Mouse (Mus musculus): ENCODE results near the gene Sin3a.

Sin3a gene

DNA sequence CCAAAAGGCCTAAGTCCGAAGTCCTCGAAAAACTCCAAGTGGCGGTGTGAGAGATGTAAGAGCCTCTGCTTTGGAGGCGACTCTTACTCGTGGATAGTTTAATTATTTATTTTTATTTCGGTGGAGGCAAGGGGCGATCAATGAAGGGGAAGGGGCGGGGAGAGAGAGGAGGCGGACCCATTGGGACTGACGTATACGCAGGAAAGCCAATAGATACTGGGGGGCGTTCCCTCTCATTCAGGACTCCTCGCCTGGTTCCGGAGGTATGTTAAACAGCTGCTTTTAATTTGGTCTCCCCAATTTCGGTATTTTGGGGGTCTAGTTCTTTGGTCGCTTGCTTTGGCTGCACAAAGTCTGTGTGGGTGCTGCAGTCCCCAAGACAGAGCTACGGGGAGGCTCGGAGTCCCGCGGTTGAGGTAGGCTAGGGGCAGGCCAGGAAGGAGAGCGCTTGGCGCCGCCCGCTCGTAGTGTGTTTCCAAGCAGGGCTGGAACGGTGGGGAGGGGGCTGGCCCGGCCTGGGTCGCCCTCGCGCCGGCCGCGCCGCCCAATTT is at the start of gene Sin3a:
TSS of gene Sin3a (plus strand) at position 240 of the 551 bp plus-strand sequence.
- DNase-seq (ENCODE audit: low spot score in 2 of 2) = peak; percentile 59 to 65

- DNase-seq (ENCODE audit: low spot score in 2 of 2) = no peak
Measured at GRCm38 (mm10) chr9:57031756-57032155, 40.1 kb upstream of the Sin3a start.

- DNase-seq (ENCODE audit: low spot score in 2 of 2) = no peak
Measured at GRCm38 (mm10) chr9:57056237-57056636, 15.6 kb upstream of the Sin3a start.

- no peak for DNase-seq (ENCODE audit: low spot score in 2 of 2)
Measured at GRCm38 (mm10) chr9:57064164-57064563, 7.7 kb upstream of the Sin3a start.

DNA sequence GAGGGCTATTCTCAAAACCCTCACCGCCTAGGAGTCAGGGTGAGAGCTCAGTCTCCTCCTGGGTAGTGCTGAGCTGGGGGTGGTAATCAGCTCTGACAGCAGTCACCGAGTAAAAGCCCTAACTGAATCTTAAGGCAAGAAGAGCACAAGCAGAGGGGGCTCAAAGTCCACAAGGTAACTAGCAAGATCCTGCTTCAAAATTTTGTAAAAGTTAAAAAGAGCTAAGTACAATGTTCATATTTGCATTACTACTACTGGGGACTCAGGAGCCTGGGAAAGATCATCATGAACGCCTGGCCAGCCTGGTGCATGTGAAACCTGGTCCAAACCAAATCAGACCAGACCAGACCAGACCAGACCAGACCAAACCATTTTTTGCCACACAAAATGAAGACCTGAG is 3.6 kb upstream of the Sin3a start:
- no peak for DNase-seq (ENCODE audit: low spot score in 2 of 2)

- DNase-seq (ENCODE audit: low spot score in 2 of 2) = no peak
Measured at GRCm38 (mm10) chr9:57070262-57070661, 1.6 kb upstream of the Sin3a start.

- DNase-seq (ENCODE audit: low spot score in 2 of 2) = no peak
Measured at GRCm38 (mm10) chr9:57070800-57071545, 867 bp upstream of the Sin3a start.

GRCm38 (mm10) chr9:57072526-57072988 is 717 bp downstream of the Sin3a start:
- DNase-seq (ENCODE audit: low spot score in 2 of 2) = no peak

GRCm38 (mm10) chr9:57072989-57073789 is 1.3 kb downstream of the Sin3a start:
- DNase-seq (ENCODE audit: low spot score in 2 of 2) = peak; percentile 92 to 97

- no peak for DNase-seq (ENCODE audit: low spot score in 2 of 2)
Measured at GRCm38 (mm10) chr9:57073790-57074094, 1.9 kb downstream of the Sin3a start.

DNA sequence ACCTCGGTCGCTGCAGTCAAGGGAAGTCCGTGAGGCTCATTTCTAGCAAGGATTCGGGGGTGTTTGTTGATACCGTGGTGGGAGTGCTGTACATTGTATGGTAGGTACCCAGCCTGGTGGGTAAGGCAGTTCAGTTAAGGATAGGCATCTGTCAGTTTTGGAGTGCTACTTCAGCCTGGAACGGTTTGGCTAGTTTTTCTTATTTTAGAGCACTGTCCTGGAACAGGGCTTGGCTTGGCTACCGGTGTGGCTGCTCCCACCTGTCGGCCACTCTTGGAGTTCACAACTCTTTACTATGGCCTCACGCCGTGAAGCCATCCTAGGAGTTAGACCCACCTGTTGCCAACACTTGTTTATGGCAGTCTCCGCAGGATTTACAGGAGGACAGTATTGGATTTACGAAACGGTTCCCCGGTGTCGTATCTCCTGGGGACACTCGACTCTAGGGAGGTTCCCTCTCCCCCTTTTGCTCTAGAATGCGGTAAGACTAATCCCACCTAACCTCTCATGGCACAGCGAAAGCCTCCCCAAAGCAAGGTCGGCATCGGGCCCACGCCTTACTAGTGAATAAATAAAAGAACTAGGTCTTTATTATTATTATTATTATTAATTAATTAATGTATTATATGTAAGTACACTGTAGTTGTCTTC is 2.5 kb downstream of the Sin3a start:
- peak; percentile 13 to 15 for DNase-seq (ENCODE audit: low spot score in 2 of 2)

- peak; percentile 42 to 54 for DNase-seq (ENCODE audit: low spot score in 2 of 2)
Measured at GRCm38 (mm10) chr9:57074822-57075603, 3.2 kb downstream of the Sin3a start.

- DNase-seq (ENCODE audit: low spot score in 2 of 2) = peak; percentile 97 to 99
Measured at GRCm38 (mm10) chr9:57075681-57076381, 4.0 kb downstream of the Sin3a start.

DNA sequence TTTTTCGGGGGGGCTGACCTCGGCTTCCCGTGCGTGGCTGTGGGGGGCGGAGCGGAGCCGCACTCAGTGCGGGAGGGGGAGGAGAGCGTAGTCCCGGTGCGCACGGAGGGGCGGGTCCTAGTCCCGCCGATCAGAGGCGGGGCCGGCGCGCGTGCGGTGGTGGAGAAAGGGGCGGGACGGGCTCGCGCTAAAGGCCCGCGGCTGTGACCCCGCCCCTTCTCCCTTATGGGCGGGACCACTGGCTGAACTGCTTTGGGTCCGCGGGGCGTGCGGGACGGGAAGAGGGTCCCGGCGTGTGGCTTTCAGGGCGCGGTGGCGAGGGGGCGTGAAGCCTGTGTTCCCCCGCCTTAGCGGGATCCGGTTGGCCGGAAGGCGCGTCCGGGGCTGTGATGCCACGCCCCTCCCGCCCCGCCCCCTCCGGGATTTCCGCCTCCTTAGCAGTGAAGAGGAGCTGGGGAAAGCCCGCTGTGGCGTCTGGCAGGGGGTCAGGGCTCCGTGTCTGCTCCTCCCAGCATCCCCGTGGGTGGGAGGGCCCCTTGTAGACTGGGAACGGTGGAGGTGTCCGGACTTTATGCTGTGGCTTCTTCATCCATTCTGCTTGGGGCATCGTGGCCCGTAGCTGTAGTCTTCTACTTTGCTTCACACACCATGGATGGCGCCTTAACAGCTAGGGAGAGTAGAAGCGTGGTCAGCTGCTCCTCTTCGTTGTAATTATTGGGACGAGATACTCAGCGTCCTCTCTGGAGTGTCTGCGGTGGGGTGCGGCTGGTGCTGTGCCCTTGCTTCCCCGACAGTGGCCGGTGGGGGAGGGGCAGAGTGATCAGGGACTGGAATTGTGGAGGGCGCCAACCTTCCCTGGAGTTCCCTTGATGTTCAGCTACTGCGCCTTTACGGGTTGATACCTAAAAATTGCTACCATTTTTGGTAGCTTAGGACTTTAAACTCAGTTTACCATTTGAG is 5.1 kb downstream of the Sin3a start:
- peak; percentile 77 to 83 for DNase-seq (ENCODE audit: low spot score in 2 of 2)

DNA sequence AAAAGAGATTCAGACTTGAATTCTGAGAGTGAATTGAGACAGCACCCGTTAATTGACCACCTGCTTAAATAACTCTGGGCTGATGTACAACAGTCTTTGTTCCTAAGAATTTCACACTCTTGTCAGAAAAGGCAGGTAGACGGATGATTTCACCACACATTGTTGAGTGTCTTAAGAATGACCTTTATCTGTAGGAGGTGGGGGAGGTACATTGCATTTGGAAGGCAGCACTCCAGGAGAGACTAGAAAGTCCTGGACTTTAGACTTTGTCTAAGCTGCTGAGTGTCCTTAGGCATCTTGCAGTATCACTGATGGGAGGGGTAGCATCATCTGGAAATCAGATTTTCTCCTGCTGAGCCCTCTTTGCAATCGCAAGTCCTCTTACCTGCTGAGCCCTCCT is 10.4 kb downstream of the Sin3a start:
- no peak for DNase-seq (ENCODE audit: low spot score in 2 of 2)

- no peak for DNase-seq (ENCODE audit: low spot score in 2 of 2)
Measured at GRCm38 (mm10) chr9:57117261-57117755, 45.5 kb downstream of the Sin3a start.

DNA sequence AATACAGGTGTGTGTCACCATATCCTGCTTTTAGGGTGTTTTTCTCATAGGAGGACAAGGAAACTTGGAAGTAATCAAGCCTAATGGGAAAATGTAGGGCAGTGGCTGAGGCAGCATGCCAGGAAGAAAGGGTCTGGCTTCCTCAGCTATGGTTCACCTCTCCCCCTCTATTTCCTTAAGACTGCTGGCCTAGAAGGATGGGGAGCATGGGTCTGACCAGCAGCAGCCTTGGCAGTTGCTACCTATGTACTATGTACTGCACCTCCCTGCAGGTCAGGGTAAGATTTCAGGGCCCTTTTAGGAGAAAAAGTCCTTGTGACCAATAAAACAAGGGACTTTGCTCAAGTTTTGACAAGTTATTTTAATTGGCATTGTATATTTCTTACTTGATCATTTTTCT is 57.8 kb downstream of the Sin3a start:
- no peak for DNase-seq (ENCODE audit: low spot score in 2 of 2)

DNA sequence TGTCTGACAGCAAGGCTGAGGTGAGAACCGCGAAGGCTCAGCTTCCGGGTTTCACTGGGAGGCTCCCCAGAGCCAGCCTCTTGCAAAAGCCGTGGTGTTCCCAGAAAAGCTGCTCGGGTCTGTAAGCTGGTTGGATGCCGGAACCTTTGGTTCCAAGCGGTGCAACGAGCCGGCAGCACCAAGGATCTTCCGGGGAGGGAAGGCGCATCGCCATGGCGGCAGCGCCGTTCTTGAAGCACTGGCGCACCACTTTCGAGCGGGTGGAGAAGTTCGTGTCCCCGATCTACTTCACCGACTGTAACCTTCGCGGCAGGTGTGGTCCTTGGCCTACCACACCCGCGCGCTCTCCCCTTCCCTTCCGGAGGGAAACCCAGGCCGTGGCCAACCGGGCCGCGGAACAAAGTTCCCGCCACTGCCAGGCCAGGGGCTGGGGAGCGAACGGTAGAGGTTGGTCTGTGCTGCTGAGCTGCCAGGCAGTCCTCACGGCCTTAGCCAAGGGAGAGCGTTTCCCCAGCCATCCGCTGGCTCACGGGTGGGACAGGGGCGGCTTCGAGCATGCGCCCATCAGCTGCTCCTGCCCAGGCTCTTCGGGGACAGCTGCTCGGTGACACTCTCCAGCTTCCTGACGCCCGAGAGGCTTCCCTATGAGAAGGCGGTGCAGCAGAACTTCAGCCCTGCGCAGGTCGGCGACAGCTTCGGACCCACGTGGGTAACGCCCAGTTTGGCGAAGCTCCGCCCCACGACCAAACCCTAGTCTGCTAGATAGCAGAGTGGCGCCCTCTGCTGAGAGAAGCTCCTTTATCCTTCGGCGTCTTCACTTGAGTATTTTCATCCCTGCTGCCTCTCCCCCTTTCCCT is 59.0 kb downstream of the Sin3a start, which contains the start of gene Man2c1:
TSS of gene Man2c1 (plus strand) at position 114 of the 857 bp plus-strand sequence.
- DNase-seq (ENCODE audit: low spot score in 2 of 2) = peak; percentile 91 to 92
